Mouse (Mus musculus): ENCODE results near the gene Wbp1.

GRCm38 (mm10) chr6:83087205-83087925, 34.0 kb downstream of the Wbp1 start:
- TF ChIP-seq CTCF (IDR thresholded peaks at IDR 0.05; ENCODE audit: low read depth): no peak
- TF ChIP-seq EP300 (IDR thresholded peaks at IDR 0.05; ENCODE audit: low read depth): no peak
